Mouse (Mus musculus) liver, embryonic 11.5 days (tissue): Measurements from ENCODE around the gene Lrrc4b. TPM values are rescaled to one million over a fixed set of nuclear protein-coding genes. Genes with fewer than 3 reads are reported as not detected.

Experiments used
- ATAC-seq: fragments of 200-750 bp; cut with Nextera tagmentation; replicated peaks from 2 replicates; pipeline ENCODE4 v1.8.0; 2017; ENCODE audit warnings: moderate number of reproducible peaks, mild to moderate bottlenecking, moderate TSS enrichment, moderate library complexity; ENCODE audit not compliant: low FRiP score
- DNase-seq: peaks from one replicate; pipeline ENCODE4 v3.0.0-alpha.2; 2017; ENCODE audit warnings: low spot score
- H3K27ac ChIP-seq: fragments of 300-500 bp; sonication (generic); 2 replicates; pipeline ENCODE4 v1.5.1; 2014; ENCODE audit warnings: mild to moderate bottlenecking, low read depth, low read length, control low read depth
- H3K27me3 ChIP-seq: fragments of 300-500 bp; sonication (generic); replicated peaks from 2 replicates; pipeline ENCODE4 v1.6.1; 2014; ENCODE audit warnings: low read length, mixed read lengths; ENCODE audit not compliant: control insufficient read depth, insufficient read depth
- H3K36me3 ChIP-seq: fragments of 300-500 bp; sonication (generic); 2 replicates; pipeline ENCODE4 v1.6.1; 2014; ENCODE audit warnings: mild to moderate bottlenecking, low read length, moderate library complexity, mixed read lengths; ENCODE audit not compliant: control insufficient read depth, insufficient read depth
- H3K4me1 ChIP-seq: fragments of 300-500 bp; sonication (generic); replicated peaks from 2 replicates; pipeline ENCODE4 v1.6.1; 2014; ENCODE audit warnings: low read length, mixed read lengths; ENCODE audit not compliant: control insufficient read depth, insufficient read depth
- H3K4me2 ChIP-seq: fragments of 300-500 bp; sonication (generic); 2 replicates; pipeline ENCODE4 v1.6.1; 2014; ENCODE audit warnings: mild to moderate bottlenecking, control low read depth, moderate library complexity
- H3K4me3 ChIP-seq: fragments of 300-500 bp; sonication (generic); 2 replicates; pipeline ENCODE4 v1.5.1; 2014; ENCODE audit warnings: low read depth, low read length, control low read depth
- H3K9ac ChIP-seq: fragments of 300-500 bp; sonication (generic); 2 replicates; pipeline ENCODE4 v1.6.1; 2014; ENCODE audit warnings: low read depth, low read length, control low read depth
- H3K9me3 ChIP-seq: fragments of 300-500 bp; sonication (generic); 2 replicates; pipeline ENCODE4 v1.6.1; 2016; ENCODE audit warnings: low read length, inconsistent platforms, mixed read lengths; ENCODE audit not compliant: control insufficient read depth
- WGBS: fragments of 180-500 bp; shearing (Covaris S2); extraction: QIAGEN DNeasy Blood & Tissue Kit; methylation state at CpG from one replicate; pipeline ENCODE4 v1.1.7; 2014; 5-methylcytosine and 5-hydroxymethylcytosine counted together
- polyA plus RNA-seq: library from polyadenylated mRNA; unstranded; fragments of >200 nt; fragmentation: Nextera tagmentation; extraction: Ambion mirVana; gene quantifications from 2 replicates; pipeline ENCODE4 v1.2.1, GENCODE M21; 2014

Gene Lrrc4b
- polyA plus RNA-seq, 1 experiment from 2014 or later, result 0.52 TPM

DNA sequence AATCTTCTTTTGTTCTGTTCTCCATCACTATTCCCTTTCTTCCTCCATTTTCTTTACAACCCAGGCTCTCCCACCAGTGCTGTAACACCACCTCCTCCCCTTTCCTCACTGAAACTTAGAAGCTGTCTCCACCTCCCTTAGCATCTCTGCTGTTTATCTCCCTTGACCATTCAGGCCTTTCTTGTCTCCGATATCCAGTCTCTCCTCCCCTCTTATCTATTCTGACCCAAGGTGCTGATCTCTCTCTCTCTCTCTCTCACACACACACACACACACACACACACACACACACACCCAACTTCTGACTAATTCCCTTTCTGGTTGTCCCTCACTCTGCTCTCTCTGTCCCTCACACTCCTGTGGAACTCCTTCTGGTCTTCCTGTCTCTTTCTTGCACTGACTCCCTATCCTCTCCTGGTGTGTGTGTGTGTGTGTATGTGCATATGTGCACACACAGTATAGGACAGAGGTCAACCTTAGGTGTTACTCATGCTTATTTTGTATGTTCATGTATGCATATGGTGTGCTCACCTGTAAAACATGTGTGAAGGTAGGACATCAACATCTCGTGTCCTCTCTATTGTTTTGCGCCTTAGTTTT, 54.1 kb downstream of the Lrrc4b start:
- ATAC-seq (peak; percentile 93), DNase-seq (no peak)
- Histone ChIP-seq H3K4me2 (peak overlapping the region; percentile 56), H3K9ac (peak overlapping the region; percentile 53), H3K9me3 (no peaks in the 10 kb centered on the region), H3K4me1 (peaks cover 11% of the 10 kb centered on the region), H3K27me3 (peaks cover 36% of the 10 kb centered on the region), H3K4me3 (no peak overlapping the region), H3K27ac (peak overlapping the region; percentile 82), H3K36me3 (no peaks in the 10 kb centered on the region)
- WGBS, result 50% methylated on average over 3 of the region's 3 CpGs

DNA sequence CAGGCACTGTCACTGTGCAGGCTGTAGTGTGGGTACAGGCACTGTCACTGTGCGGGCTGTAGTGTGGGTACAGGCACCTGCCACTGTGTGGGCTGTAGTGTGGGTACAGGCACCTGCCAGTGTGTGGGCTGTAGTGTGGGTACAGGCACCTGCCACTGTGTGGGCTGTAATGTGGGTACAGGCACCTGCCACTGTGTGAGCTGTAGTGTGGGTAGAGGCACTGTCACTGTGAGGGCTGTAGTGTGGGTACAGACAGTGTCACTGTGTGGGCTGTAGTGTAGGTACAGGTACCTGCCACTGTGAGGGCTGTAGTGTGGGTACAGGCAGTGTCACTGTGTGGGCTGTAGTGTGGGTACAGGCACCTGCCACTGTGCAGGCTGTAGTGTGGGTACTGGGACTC, 55.3 kb downstream of the Lrrc4b start:
- Histone ChIP-seq H3K4me2 (no peak overlapping the region), H3K9ac (no peak overlapping the region), H3K4me1 (peaks cover 11% of the 10 kb centered on the region), H3K36me3 (peaks cover 3% of the 10 kb centered on the region; the same call in 1 of the 2 replicates), H3K4me3 (no peak overlapping the region), H3K27me3 (peaks cover 26% of the 10 kb centered on the region), H3K9me3 (no peaks in the 10 kb centered on the region), H3K27ac (peak overlapping the region; percentile 48; the same call in 1 of the 2 replicates)
- WGBS, result 75% methylated on average over 1 of the region's 1 CpGs
- ATAC-seq (no peak), DNase-seq (no peak)

DNA sequence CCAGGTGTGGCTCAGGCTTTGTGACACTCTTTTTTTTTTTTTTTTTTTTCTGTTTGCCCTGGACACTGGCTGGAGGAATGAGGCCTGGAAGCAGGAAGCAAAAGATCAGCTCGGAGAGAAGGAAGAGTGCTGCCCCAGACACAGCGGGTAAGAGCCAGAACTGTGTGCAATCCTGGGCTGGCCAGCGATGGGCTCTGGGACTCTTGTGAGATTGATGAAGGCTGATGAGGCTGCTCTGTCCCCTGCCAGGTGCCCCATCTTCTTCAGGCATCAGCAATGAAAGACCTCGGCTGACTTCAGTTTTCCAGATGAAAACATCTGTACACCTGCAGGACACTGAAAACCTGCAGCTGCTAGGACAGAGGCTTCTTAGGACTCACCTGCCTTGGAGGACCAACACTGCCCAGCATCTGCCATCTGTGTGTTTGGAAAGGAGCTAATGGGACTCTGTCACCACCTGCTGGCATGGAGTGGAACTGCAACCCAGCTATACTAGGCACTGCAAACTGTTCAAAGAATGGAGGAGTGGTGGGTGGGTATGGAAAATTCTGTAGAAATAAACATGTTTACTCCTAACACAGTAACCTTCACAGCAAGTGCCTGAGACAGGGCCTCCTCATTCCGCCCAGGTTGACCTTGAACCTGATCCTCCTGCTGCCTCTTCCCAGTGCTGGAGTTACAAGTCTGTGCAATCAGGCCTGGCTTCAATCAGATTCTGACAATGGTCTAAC, 56.2 kb downstream of the Lrrc4b start:
- Histone ChIP-seq H3K27ac (peak overlapping the region; percentile 48), H3K4me1 (peaks cover 11% of the 10 kb centered on the region), H3K36me3 (peaks cover 6% of the 10 kb centered on the region; the same call in 1 of the 2 replicates), H3K4me2 (no peak overlapping the region), H3K27me3 (peaks cover 18% of the 10 kb centered on the region), H3K4me3 (no peak overlapping the region), H3K9ac (no peak overlapping the region), H3K9me3 (no peaks in the 10 kb centered on the region)
- DNase-seq (peak; percentile 78), ATAC-seq (peak; percentile 17; the same call in 1 of the 2 replicates)
- 36% methylated on average over 5 of the region's 5 CpGs for WGBS

DNA sequence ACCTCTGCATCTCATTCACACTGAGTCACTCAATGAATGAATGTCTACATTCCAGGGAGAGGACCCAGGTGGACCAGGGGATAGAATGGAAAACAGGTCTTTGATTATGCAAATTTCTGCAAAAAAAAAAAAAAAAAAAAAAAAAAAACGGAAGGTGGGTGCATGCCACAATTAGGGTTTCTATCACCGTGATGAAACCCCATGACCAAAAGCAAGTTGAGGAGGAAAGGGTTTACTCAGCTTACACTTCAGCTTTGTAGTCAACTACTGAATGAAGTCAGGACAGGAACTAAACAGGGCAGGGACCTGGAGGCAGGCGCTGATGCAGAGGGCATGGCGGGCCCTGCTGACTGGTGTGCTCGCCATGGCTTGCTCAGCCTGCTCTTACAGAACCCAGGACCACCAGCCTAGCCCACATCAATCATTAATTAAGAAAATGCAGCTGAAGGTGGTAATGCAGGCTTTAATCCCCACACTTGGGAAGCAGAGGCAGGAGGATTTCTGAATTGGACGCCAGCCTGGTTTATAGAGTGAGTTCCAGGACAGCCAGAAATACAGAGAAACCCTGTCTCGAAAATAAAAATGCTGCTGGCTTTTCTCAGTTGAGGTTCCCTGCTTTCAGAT, 56.9 kb downstream of the Lrrc4b start:
- H3K4me1 ChIP-seq, result peaks cover 11% of the 10 kb centered on the region
- no peak overlapping the region for H3K9ac ChIP-seq
- no peaks in the 10 kb centered on the region for H3K9me3 ChIP-seq
- H3K36me3 ChIP-seq, result peaks cover 11% of the 10 kb centered on the region; the same call in 1 of the 2 replicates
- H3K27me3 ChIP-seq, result peaks cover 11% of the 10 kb centered on the region
- 69% methylated on average over 6 of the region's 7 CpGs for WGBS
- H3K4me2 ChIP-seq, result no peak overlapping the region
- no peak for DNase-seq
- H3K27ac ChIP-seq, result no peak overlapping the region
- no peak overlapping the region for H3K4me3 ChIP-seq
- no peak for ATAC-seq

DNA sequence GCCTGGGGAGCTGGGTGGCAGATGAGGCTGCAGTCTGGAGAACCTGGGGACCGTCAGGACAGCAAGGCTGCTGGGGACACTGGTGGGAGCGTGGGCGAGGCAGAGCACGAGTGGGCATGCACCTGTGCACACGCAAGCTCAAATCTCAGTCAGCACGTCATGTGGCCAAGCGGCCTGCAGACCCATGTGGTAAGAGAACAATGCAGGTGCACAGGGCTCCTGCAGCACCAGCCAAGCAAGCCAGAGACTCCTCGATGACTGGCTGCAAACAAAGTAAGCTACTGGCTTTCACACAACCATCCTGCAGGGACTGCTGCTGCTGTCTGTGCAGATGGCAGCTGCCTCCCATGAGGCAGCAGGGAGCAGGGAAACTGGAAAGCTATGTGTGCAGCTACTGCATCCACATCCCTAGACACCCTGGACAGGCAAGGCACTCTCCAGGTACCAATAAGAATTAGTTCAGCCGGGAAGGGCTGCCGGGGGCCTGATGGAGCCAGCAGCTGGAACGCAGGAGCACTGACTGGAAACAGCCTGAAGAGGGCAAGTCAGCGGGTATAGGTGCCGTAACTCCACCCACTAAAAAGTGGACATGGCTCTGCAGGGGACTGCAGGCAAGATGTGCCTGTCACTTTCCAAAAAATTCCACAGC, 58.2 kb downstream of the Lrrc4b start:
- ATAC-seq, result no peak
- Histone ChIP-seq H3K27me3 (peaks cover 5% of the 10 kb centered on the region), H3K4me2 (no peak overlapping the region), H3K4me1 (peaks cover 11% of the 10 kb centered on the region), H3K36me3 (peaks cover 22% of the 10 kb centered on the region), H3K9ac (no peak overlapping the region), H3K27ac (no peak overlapping the region), H3K4me3 (no peak overlapping the region), H3K9me3 (no peaks in the 10 kb centered on the region)
- no peak for DNase-seq
- WGBS, result 68% methylated on average over 13 of the region's 13 CpGs

DNA sequence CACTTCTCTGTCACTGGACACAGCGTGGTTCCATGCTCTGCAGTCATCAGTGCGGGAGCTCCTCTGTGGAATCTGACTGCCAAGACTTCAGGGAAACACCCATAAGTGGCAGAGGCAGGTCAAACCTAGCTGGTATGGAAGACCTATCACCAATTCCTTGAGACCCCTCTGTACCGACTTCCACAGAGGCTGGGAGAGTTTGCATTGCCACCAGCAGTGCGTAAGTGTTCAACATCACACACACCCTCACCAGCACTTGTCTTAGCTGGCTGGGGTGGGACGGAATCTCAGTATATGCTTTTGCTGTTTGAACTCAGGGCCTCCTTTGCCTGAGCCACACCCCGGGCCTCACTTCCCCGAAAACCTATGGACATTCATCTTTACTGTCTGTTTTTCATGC, 59.1 kb downstream of the Lrrc4b start:
- no peak overlapping the region for H3K27ac ChIP-seq
- H3K9ac ChIP-seq, result no peak overlapping the region
- DNase-seq, result no peak
- no peak overlapping the region for H3K4me3 ChIP-seq
- WGBS, result 85% methylated on average over 7 of the region's 7 CpGs
- H3K4me1 ChIP-seq, result 0 out of 2 replicates have a peak, but pooled peaks cover 4% of the 10 kb centered on the region
- no peak overlapping the region for H3K4me2 ChIP-seq
- H3K27me3 ChIP-seq, result no peaks in the 10 kb centered on the region
- peaks cover 24% of the 10 kb centered on the region for H3K36me3 ChIP-seq
- H3K9me3 ChIP-seq, result no peaks in the 10 kb centered on the region
- no peak for ATAC-seq

DNA sequence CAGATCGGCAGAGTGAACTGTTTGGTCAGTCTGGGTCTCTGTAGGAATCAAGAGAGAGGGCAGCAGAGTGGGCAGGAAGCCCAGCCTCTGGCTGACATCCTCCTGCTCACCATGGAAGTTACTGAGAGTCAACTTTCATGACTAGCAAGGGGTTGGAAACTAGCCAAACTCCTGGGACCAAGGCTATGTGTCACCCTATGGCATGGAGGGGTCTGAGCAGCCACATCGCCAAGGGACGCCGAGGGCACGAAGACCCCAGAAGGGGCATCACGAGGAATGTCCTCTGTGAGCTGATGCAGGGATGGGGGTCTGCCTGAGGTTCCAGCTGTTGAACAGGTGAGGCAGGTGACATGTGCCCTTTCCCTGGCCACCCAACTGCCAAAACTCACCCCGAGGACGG, 59.7 kb downstream of the Lrrc4b start:
- no peak for ATAC-seq
- Histone ChIP-seq H3K4me3 (no peak overlapping the region), H3K27me3 (no peaks in the 10 kb centered on the region), H3K9ac (no peak overlapping the region), H3K4me2 (no peak overlapping the region), H3K9me3 (no peaks in the 10 kb centered on the region), H3K36me3 (peaks cover 24% of the 10 kb centered on the region), H3K4me1 (no peaks in the 10 kb centered on the region), H3K27ac (no peak overlapping the region)
- WGBS, result 92% methylated on average over 8 of the region's 8 CpGs
- DNase-seq, result no peak

DNA sequence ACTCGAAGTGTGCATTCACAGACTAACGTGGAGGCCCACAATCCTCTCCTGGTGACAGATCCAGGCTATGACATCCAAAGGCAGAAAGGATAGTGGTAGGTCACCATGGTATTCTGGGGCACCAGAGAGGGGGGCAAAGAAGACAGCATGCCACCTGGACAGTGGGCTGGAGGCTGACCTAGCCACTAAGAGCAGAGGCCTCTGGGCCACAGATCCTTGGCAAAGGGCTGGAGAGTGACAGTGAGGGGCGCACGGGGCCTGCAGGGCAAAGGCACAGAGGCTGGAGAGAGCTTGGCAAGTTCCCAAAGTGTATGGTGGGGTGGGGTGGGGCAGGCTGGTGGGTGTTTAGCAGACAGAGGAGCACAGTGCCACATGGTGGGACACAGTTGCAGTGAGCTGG, 61.5 kb downstream of the Lrrc4b start:
- no peak; the same call in 1 of the 2 replicates for ATAC-seq
- Histone ChIP-seq H3K36me3 (peaks cover 26% of the 10 kb centered on the region), H3K4me2 (no peak overlapping the region), H3K9me3 (no peaks in the 10 kb centered on the region), H3K27me3 (no peaks in the 10 kb centered on the region), H3K27ac (no peak overlapping the region), H3K9ac (no peak overlapping the region), H3K4me3 (no peak overlapping the region), H3K4me1 (peaks cover 6% of the 10 kb centered on the region; the same call in 1 of the 2 replicates)
- DNase-seq, result no peak
- WGBS, result 96% methylated on average over 4 of the region's 4 CpGs
